Mouse (Mus musculus): ENCODE measurements around the gene Ppp1r14a. TPM values are rescaled to one million over a fixed set of nuclear protein-coding genes. Genes with fewer than 3 reads are reported as not detected.
A peak's percentile ranks its signal among the peaks of the same experiment; 100 is the strongest.

Ppp1r14a gene
- polyA plus RNA-seq, 1 experiment = 5.0 TPM

- TF ChIP-seq POLR2A (IDR thresholded peaks at IDR 0.05; ENCODE audit: borderline replicate concordance, extremely low read depth, insufficient read depth, insufficient read length, poor library complexity, severe bottlenecking) (no peak), CTCF (IDR thresholded peaks at IDR 0.05; ENCODE audit: borderline replicate concordance, extremely low read depth, insufficient read depth, insufficient read length) (peak; percentile 14; the same call in 1 of the 2 replicates)
- DNase-seq (ENCODE audit: low read depth) = peak; percentile 92
Observed at GRCm38 (mm10) chr7:29316976-29317375, 27.9 kb downstream of the Ppp1r14a start.

GRCm38 (mm10) chr7:29317558-29317957 lies 28.4 kb downstream of the Ppp1r14a start:
- no peak for TF ChIP-seq CTCF (IDR thresholded peaks at IDR 0.05; ENCODE audit: borderline replicate concordance, extremely low read depth, insufficient read depth, insufficient read length)
- TF ChIP-seq POLR2A (IDR thresholded peaks at IDR 0.05; ENCODE audit: borderline replicate concordance, extremely low read depth, insufficient read depth, insufficient read length, poor library complexity, severe bottlenecking) = no peak
- DNase-seq (ENCODE audit: low read depth) = peak; percentile 97

- peak; percentile 80 for DNase-seq (ENCODE audit: low read depth)
- no peak for TF ChIP-seq POLR2A (IDR thresholded peaks at IDR 0.05; ENCODE audit: borderline replicate concordance, extremely low read depth, insufficient read depth, insufficient read length, poor library complexity, severe bottlenecking)
- TF ChIP-seq CTCF (IDR thresholded peaks at IDR 0.05; ENCODE audit: borderline replicate concordance, extremely low read depth, insufficient read depth, insufficient read length) = no peak
Observed at GRCm38 (mm10) chr7:29318115-29318911, 29.2 kb downstream of the Ppp1r14a start.

- TF ChIP-seq POLR2A (IDR thresholded peaks at IDR 0.05; ENCODE audit: borderline replicate concordance, extremely low read depth, insufficient read depth, insufficient read length, poor library complexity, severe bottlenecking) (no peak), CTCF (IDR thresholded peaks at IDR 0.05; ENCODE audit: borderline replicate concordance, extremely low read depth, insufficient read depth, insufficient read length) (peak; percentile 29; the same call in 1 of the 2 replicates)
- peak; percentile 67 for DNase-seq (ENCODE audit: low read depth)
Observed at GRCm38 (mm10) chr7:29319337-29320307, 30.5 kb downstream of the Ppp1r14a start.

- TF ChIP-seq CTCF (IDR thresholded peaks at IDR 0.05; ENCODE audit: borderline replicate concordance, extremely low read depth, insufficient read depth, insufficient read length) (no peak), POLR2A (IDR thresholded peaks at IDR 0.05; ENCODE audit: borderline replicate concordance, extremely low read depth, insufficient read depth, insufficient read length, poor library complexity, severe bottlenecking) (no peak)
- DNase-seq (ENCODE audit: low read depth) = no peak
Observed at GRCm38 (mm10) chr7:29327087-29327486, 38.0 kb downstream of the Ppp1r14a start.

GRCm38 (mm10) chr7:29328984-29329383 lies 39.9 kb downstream of the Ppp1r14a start:
- DNase-seq (ENCODE audit: low read depth) = no peak
- TF ChIP-seq POLR2A (IDR thresholded peaks at IDR 0.05; ENCODE audit: borderline replicate concordance, extremely low read depth, insufficient read depth, insufficient read length, poor library complexity, severe bottlenecking) (no peak), CTCF (IDR thresholded peaks at IDR 0.05; ENCODE audit: borderline replicate concordance, extremely low read depth, insufficient read depth, insufficient read length) (no peak)

- no peak for DNase-seq (ENCODE audit: low read depth)
Observed at GRCm38 (mm10) chr7:29334156-29334555, 45.0 kb downstream of the Ppp1r14a start.

GRCm38 (mm10) chr7:29335276-29335675 lies 46.2 kb downstream of the Ppp1r14a start:
- DNase-seq (ENCODE audit: low read depth) = no peak
- TF ChIP-seq CTCF (IDR thresholded peaks at IDR 0.05; ENCODE audit: borderline replicate concordance, extremely low read depth, insufficient read depth, insufficient read length) = peak; percentile 41; the same call in 1 of the 2 replicates
- TF ChIP-seq POLR2A (IDR thresholded peaks at IDR 0.05; ENCODE audit: borderline replicate concordance, extremely low read depth, insufficient read depth, insufficient read length, poor library complexity, severe bottlenecking) = no peak

More at GRCm38 (mm10) chr7:29334156-29334555, 45.0 kb downstream of the Ppp1r14a start:
- TF ChIP-seq POLR2A (IDR thresholded peaks at IDR 0.05; ENCODE audit: borderline replicate concordance, extremely low read depth, insufficient read depth, insufficient read length, poor library complexity, severe bottlenecking) (no peak), CTCF (IDR thresholded peaks at IDR 0.05; ENCODE audit: borderline replicate concordance, extremely low read depth, insufficient read depth, insufficient read length) (no peak)

GRCm38 (mm10) chr7:29335841-29336671 lies 46.9 kb downstream of the Ppp1r14a start:
- no peak for DNase-seq (ENCODE audit: low read depth)
- no peak for TF ChIP-seq POLR2A (IDR thresholded peaks at IDR 0.05; ENCODE audit: borderline replicate concordance, extremely low read depth, insufficient read depth, insufficient read length, poor library complexity, severe bottlenecking)
- no peak for TF ChIP-seq CTCF (IDR thresholded peaks at IDR 0.05; ENCODE audit: borderline replicate concordance, extremely low read depth, insufficient read depth, insufficient read length)

- TF ChIP-seq CTCF (IDR thresholded peaks at IDR 0.05; ENCODE audit: borderline replicate concordance, extremely low read depth, insufficient read depth, insufficient read length) (0 out of 2 replicates have a peak, but pooled peaks have one; percentile 30), POLR2A (IDR thresholded peaks at IDR 0.05; ENCODE audit: borderline replicate concordance, extremely low read depth, insufficient read depth, insufficient read length, poor library complexity, severe bottlenecking) (no peak)
Observed at GRCm38 (mm10) chr7:29336795-29337319, 47.7 kb downstream of the Ppp1r14a start.

More at GRCm38 (mm10) chr7:29336795-29337319, 47.7 kb downstream of the Ppp1r14a start:
- no peak for DNase-seq (ENCODE audit: low read depth)
